Mouse (Mus musculus) embryonic facial prominence, embryonic 14.5 days (tissue): Measurements from ENCODE around the gene Prss35. TPM values are rescaled to one million over a fixed set of nuclear protein-coding genes. Genes with fewer than 3 reads are reported as not detected.

Source experiments
- ATAC-seq: fragments of 200-750 bp; cut with Nextera tagmentation; 2 replicates; pipeline ENCODE4 v1.8.0; 2017; ENCODE audit warnings: low read depth, moderate number of reproducible peaks, moderate TSS enrichment
- DNase-seq: peaks from one replicate; pipeline ENCODE4 v3.0.0-alpha.2; 2015; ENCODE audit warnings: low spot score
- H3K27ac ChIP-seq: fragments of 300-500 bp; sonication (generic); replicated peaks from 2 replicates; pipeline ENCODE4 v1.5.1; 2014; ENCODE audit warnings: low read depth, mild to moderate bottlenecking, low read length, moderate library complexity
- H3K27me3 ChIP-seq: fragments of 300-500 bp; sonication (generic); replicated peaks from 2 replicates; pipeline ENCODE4 v1.6.1; 2014; ENCODE audit warnings: low read length; ENCODE audit not compliant: control insufficient read depth, insufficient read depth
- H3K36me3 ChIP-seq: fragments of 300-500 bp; sonication (generic); 2 replicates; pipeline ENCODE4 v1.6.1; 2014; ENCODE audit warnings: low read length, mixed read lengths; ENCODE audit not compliant: control insufficient read depth, insufficient read depth
- H3K4me1 ChIP-seq: fragments of 300-500 bp; sonication (generic); 2 replicates; pipeline ENCODE4 v1.6.1; 2014; ENCODE audit warnings: antibody characterized with exemption, low read length; ENCODE audit not compliant: control insufficient read depth, insufficient read depth
- H3K4me2 ChIP-seq: fragments of 300-500 bp; sonication (generic); 2 replicates; pipeline ENCODE4 v1.6.1; 2014; ENCODE audit warnings: low read depth, mild to moderate bottlenecking, low read length, moderate library complexity, mixed read lengths
- H3K4me3 ChIP-seq: fragments of 300-500 bp; sonication (generic); 2 replicates; pipeline ENCODE4 v1.5.1; 2014; ENCODE audit warnings: low read depth, mild to moderate bottlenecking, low read length
- H3K9ac ChIP-seq: fragments of 300-500 bp; sonication (generic); 2 replicates; pipeline ENCODE4 v1.6.1; 2014; ENCODE audit warnings: low read depth, mild to moderate bottlenecking, low read length, moderate library complexity, mixed read lengths
- H3K9me3 ChIP-seq: fragments of 300-500 bp; sonication (generic); 2 replicates; pipeline ENCODE4 v1.6.1; 2016; ENCODE audit warnings: low read length; ENCODE audit not compliant: control insufficient read depth
- WGBS: fragments of 180-500 bp; shearing (Covaris S2); extraction: QIAGEN DNeasy Blood & Tissue Kit; methylation state at CpG from one replicate; pipeline ENCODE4 v1.1.7; 2014; 5-methylcytosine and 5-hydroxymethylcytosine counted together
- polyA plus RNA-seq: library from polyadenylated mRNA; unstranded; fragments of >200 nt; fragmentation: Nextera tagmentation; extraction: Ambion mirVana; gene quantifications from 2 replicates; pipeline ENCODE4 v1.2.1, GENCODE M21; 2014

Prss35 gene
- polyA plus RNA-seq, 1 experiment from 2014 or later = 65.4 TPM

- H3K4me2 ChIP-seq = no peak overlapping the region
- H3K4me1 ChIP-seq = no peaks in the 10 kb centered on the region
- no peaks in the 10 kb centered on the region for H3K27me3 ChIP-seq
- WGBS = 39% methylated on average over 7 of the region's 7 CpGs
- peak overlapping the region; percentile 9; the same call in 1 of the 2 replicates for H3K27ac ChIP-seq
- DNase-seq (peak; percentile 33), ATAC-seq (peak; percentile 82; the same call in 1 of the 2 replicates)
- H3K9ac ChIP-seq = no peak overlapping the region
- no peak overlapping the region for H3K4me3 ChIP-seq
- H3K36me3 ChIP-seq = no peaks in the 10 kb centered on the region
- no peaks in the 10 kb centered on the region for H3K9me3 ChIP-seq
These were observed 17.7 kb upstream of the Prss35 start for GRCm38 (mm10) chr9:86725604-86726380.

GRCm38 (mm10) chr9:86726381-86726720 is 17.1 kb upstream of the Prss35 start:
- DNase-seq (no peak), ATAC-seq (no peak; the same call in 1 of the 2 replicates)
- Histone ChIP-seq H3K4me1 (no peaks in the 10 kb centered on the region), H3K36me3 (no peaks in the 10 kb centered on the region), H3K27ac (no peak overlapping the region), H3K4me2 (no peak overlapping the region), H3K27me3 (no peaks in the 10 kb centered on the region), H3K9ac (no peak overlapping the region), H3K9me3 (no peaks in the 10 kb centered on the region), H3K4me3 (no peak overlapping the region)
- WGBS = 85% methylated on average over 5 of the region's 5 CpGs

GRCm38 (mm10) chr9:86728214-86728814 is 15.1 kb upstream of the Prss35 start:
- Histone ChIP-seq H3K9ac (no peak overlapping the region), H3K36me3 (no peaks in the 10 kb centered on the region), H3K4me1 (no peaks in the 10 kb centered on the region), H3K27ac (no peak overlapping the region), H3K4me2 (no peak overlapping the region), H3K4me3 (no peak overlapping the region), H3K9me3 (no peaks in the 10 kb centered on the region), H3K27me3 (no peaks in the 10 kb centered on the region)
- ATAC-seq (no peak), DNase-seq (no peak)
- 87% methylated on average over 10 of the region's 10 CpGs for WGBS

GRCm38 (mm10) chr9:86729084-86729483 is 14.4 kb upstream of the Prss35 start:
- Histone ChIP-seq H3K27me3 (no peaks in the 10 kb centered on the region), H3K9me3 (no peaks in the 10 kb centered on the region), H3K4me2 (no peak overlapping the region), H3K4me1 (no peaks in the 10 kb centered on the region), H3K27ac (no peak overlapping the region), H3K36me3 (no peaks in the 10 kb centered on the region), H3K9ac (no peak overlapping the region), H3K4me3 (no peak overlapping the region)
- no peak for DNase-seq
- ATAC-seq = no peak
- WGBS = 51% methylated on average over 1 of the region's 1 CpGs

GRCm38 (mm10) chr9:86729811-86730210 is 13.6 kb upstream of the Prss35 start:
- Histone ChIP-seq H3K4me3 (no peak overlapping the region), H3K4me1 (no peaks in the 10 kb centered on the region), H3K4me2 (no peak overlapping the region), H3K27ac (no peak overlapping the region), H3K9me3 (no peaks in the 10 kb centered on the region), H3K9ac (no peak overlapping the region), H3K27me3 (no peaks in the 10 kb centered on the region), H3K36me3 (no peaks in the 10 kb centered on the region)
- no peak for ATAC-seq
- DNase-seq = no peak
- 75% methylated on average over 3 of the region's 3 CpGs for WGBS

GRCm38 (mm10) chr9:86734357-86734756 is 9.1 kb upstream of the Prss35 start:
- Histone ChIP-seq H3K4me3 (no peak overlapping the region), H3K9ac (no peak overlapping the region), H3K4me1 (peaks cover 2% of the 10 kb centered on the region; the same call in 1 of the 2 replicates), H3K9me3 (no peaks in the 10 kb centered on the region), H3K4me2 (no peak overlapping the region), H3K27ac (no peak overlapping the region), H3K27me3 (no peaks in the 10 kb centered on the region), H3K36me3 (no peaks in the 10 kb centered on the region)
- ATAC-seq (no peak), DNase-seq (no peak)

- no peaks in the 10 kb centered on the region for H3K27me3 ChIP-seq
- H3K4me2 ChIP-seq = no peak overlapping the region
- no peaks in the 10 kb centered on the region for H3K9me3 ChIP-seq
- ATAC-seq (no peak), DNase-seq (no peak)
- no peak overlapping the region for H3K27ac ChIP-seq
- no peaks in the 10 kb centered on the region for H3K36me3 ChIP-seq
- H3K4me1 ChIP-seq = peaks cover 2% of the 10 kb centered on the region; the same call in 1 of the 2 replicates
- WGBS = 74% methylated on average over 9 of the region's 9 CpGs
- H3K9ac ChIP-seq = no peak overlapping the region
- no peak overlapping the region for H3K4me3 ChIP-seq
These were observed 8.7 kb upstream of the Prss35 start for GRCm38 (mm10) chr9:86734795-86735194.

GRCm38 (mm10) chr9:86736991-86737390 is 6.5 kb upstream of the Prss35 start:
- H3K4me3 ChIP-seq = no peak overlapping the region
- ATAC-seq (no peak), DNase-seq (no peak)
- no peak overlapping the region for H3K9ac ChIP-seq
- H3K4me1 ChIP-seq = peaks cover 2% of the 10 kb centered on the region; the same call in 1 of the 2 replicates
- 74% methylated on average over 4 of the region's 4 CpGs for WGBS
- H3K36me3 ChIP-seq = no peaks in the 10 kb centered on the region
- H3K4me2 ChIP-seq = no peak overlapping the region
- no peak overlapping the region for H3K27ac ChIP-seq
- no peaks in the 10 kb centered on the region for H3K27me3 ChIP-seq
- H3K9me3 ChIP-seq = no peaks in the 10 kb centered on the region

- 87% methylated on average over 1 of the region's 1 CpGs for WGBS
- Histone ChIP-seq H3K9me3 (no peaks in the 10 kb centered on the region), H3K9ac (no peak overlapping the region), H3K36me3 (no peaks in the 10 kb centered on the region), H3K27me3 (no peaks in the 10 kb centered on the region), H3K4me2 (no peak overlapping the region), H3K4me1 (peaks cover 5% of the 10 kb centered on the region), H3K4me3 (no peak overlapping the region), H3K27ac (no peak overlapping the region)
- ATAC-seq (no peak), DNase-seq (no peak)
These were observed 5.4 kb upstream of the Prss35 start for GRCm38 (mm10) chr9:86738067-86738466.
